Mouse (Mus musculus) embryonic facial prominence, embryonic 14.5 days (tissue): Measurements from ENCODE around the gene Epsti1. TPM values are rescaled to one million over a fixed set of nuclear protein-coding genes. Genes with fewer than 3 reads are reported as not detected.

ENCODE experiments used
- ATAC-seq: fragments of 200-750 bp; cut with Nextera tagmentation; 2 replicates; pipeline ENCODE4 v1.8.0; 2017; ENCODE audit warnings: low read depth, moderate number of reproducible peaks, moderate TSS enrichment
- DNase-seq: peaks from one replicate; pipeline ENCODE4 v3.0.0-alpha.2; 2015; ENCODE audit warnings: low spot score
- H3K27ac ChIP-seq: fragments of 300-500 bp; sonication (generic); replicated peaks from 2 replicates; pipeline ENCODE4 v1.5.1; 2014; ENCODE audit warnings: low read depth, mild to moderate bottlenecking, low read length, moderate library complexity
- H3K27me3 ChIP-seq: fragments of 300-500 bp; sonication (generic); replicated peaks from 2 replicates; pipeline ENCODE4 v1.6.1; 2014; ENCODE audit warnings: low read length; ENCODE audit not compliant: control insufficient read depth, insufficient read depth
- H3K36me3 ChIP-seq: fragments of 300-500 bp; sonication (generic); 2 replicates; pipeline ENCODE4 v1.6.1; 2014; ENCODE audit warnings: low read length, mixed read lengths; ENCODE audit not compliant: control insufficient read depth, insufficient read depth
- H3K4me1 ChIP-seq: fragments of 300-500 bp; sonication (generic); 2 replicates; pipeline ENCODE4 v1.6.1; 2014; ENCODE audit warnings: antibody characterized with exemption, low read length; ENCODE audit not compliant: control insufficient read depth, insufficient read depth
- H3K4me2 ChIP-seq: fragments of 300-500 bp; sonication (generic); 2 replicates; pipeline ENCODE4 v1.6.1; 2014; ENCODE audit warnings: low read depth, mild to moderate bottlenecking, low read length, moderate library complexity, mixed read lengths
- H3K4me3 ChIP-seq: fragments of 300-500 bp; sonication (generic); 2 replicates; pipeline ENCODE4 v1.5.1; 2014; ENCODE audit warnings: low read depth, mild to moderate bottlenecking, low read length
- H3K9ac ChIP-seq: fragments of 300-500 bp; sonication (generic); 2 replicates; pipeline ENCODE4 v1.6.1; 2014; ENCODE audit warnings: low read depth, mild to moderate bottlenecking, low read length, moderate library complexity, mixed read lengths
- H3K9me3 ChIP-seq: fragments of 300-500 bp; sonication (generic); 2 replicates; pipeline ENCODE4 v1.6.1; 2016; ENCODE audit warnings: low read length; ENCODE audit not compliant: control insufficient read depth
- WGBS: fragments of 180-500 bp; shearing (Covaris S2); extraction: QIAGEN DNeasy Blood & Tissue Kit; methylation state at CpG from one replicate; pipeline ENCODE4 v1.1.7; 2014; 5-methylcytosine and 5-hydroxymethylcytosine counted together
- polyA plus RNA-seq: library from polyadenylated mRNA; unstranded; fragments of >200 nt; fragmentation: Nextera tagmentation; extraction: Ambion mirVana; gene quantifications from 2 replicates; pipeline ENCODE4 v1.2.1, GENCODE M21; 2014

Epsti1 gene
- polyA plus RNA-seq, 1 experiment from 2014 or later = 1.1 TPM

DNA sequence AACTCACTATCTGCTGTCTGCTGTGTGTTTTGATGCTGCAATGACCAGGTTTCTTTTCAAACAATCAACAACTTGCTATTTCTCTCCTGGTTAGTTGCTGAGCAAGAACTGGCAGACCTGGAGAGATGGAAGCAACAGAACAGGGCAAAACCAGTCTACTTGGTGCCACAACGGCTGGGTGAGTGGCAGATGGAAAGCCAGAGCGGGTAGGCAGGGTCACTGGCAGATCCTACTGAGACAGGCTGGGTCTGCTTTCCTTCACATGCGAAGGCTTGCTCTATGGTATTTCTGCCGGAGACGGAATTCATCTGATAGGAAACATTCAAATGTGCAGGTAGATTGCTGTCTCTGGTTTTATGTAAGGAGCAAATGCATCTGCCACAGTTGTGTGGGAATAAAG, 24.6 kb downstream of the Epsti1 start:
- 65% methylated on average over 5 of the region's 5 CpGs for WGBS
- Histone ChIP-seq H3K9me3 (no peaks in the 10 kb centered on the region), H3K36me3 (no peaks in the 10 kb centered on the region), H3K9ac (no peak overlapping the region), H3K4me3 (no peak overlapping the region), H3K4me1 (0 out of 2 replicates have a peak, but pooled peaks cover 6% of the 10 kb centered on the region), H3K4me2 (no peak overlapping the region), H3K27ac (no peak overlapping the region), H3K27me3 (no peaks in the 10 kb centered on the region)
- no peak for DNase-seq
- no peak for ATAC-seq

DNA sequence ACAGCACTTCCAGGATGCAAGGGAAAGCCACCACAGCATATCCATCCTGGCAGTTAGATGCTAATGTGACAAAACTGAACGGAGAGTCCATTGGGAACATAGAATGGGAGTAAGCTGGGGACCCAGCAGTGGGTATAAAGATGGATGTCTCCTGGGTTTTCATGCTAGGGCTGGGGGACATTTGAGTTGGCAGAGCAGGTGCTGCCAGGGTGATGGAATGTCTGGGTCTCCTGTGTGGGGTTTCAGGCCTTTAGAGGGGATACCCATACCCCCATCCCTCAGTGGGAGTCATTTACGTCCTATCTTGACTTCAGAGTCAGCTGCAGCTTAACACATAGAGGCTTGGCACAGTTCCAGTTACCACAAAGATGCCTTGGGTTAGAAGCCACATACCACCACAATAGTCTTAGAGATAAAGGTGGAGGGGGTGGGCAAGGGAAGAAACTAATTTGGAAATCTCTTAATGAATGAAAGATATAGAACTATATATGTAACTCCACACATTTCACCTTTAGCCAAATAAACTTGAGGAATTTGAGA, 25.2 kb downstream of the Epsti1 start:
- peak; percentile 29 for DNase-seq
- 42% methylated on average over 2 of the region's 2 CpGs for WGBS

DNA sequence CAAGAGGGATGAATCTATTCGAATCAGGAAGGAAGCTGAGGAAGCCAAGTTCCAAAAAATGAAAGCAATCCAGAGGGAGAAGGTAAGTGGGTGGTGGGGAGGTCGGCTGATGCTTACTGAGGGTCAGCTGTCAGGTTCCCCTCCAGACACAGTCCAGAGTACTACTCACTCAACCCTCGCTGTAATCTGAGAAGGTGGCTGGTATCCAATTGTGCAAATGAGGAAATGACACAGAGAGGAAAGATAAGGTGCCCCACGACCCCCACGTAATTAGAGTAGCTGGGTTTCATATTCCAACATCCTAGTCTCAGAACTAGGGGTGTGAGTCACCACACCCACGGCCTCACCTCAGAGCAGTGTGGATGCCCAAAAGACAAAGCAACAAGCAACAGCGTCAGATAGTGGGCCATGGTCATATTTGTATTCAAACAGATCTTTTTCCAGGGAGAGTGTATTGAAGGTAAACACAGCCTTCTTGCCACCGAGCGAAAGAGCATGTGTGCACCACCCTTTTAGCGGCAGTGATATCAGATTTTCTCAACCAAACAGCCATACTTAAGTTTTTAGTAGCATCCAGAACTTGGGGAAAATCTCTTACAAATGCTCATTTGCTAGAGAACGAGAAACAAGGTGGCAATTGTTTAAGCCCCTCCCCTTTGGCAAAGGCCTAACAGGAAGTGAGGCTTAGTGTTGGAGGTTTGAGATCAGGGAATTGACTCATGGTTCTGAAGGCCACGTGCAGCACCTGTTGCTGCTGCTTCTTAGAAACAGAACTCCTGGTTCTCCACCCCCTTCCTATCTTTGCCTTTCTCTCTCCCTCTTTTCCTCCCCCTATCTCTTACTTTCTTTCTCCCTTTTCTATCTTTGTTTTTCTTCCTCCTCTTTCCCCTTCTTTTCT, 28.4 kb downstream of the Epsti1 start:
- peak; percentile 42 for DNase-seq
- Histone ChIP-seq H3K27me3 (no peaks in the 10 kb centered on the region), H3K36me3 (no peaks in the 10 kb centered on the region), H3K4me3 (no peak overlapping the region), H3K4me2 (no peak overlapping the region), H3K9me3 (no peaks in the 10 kb centered on the region), H3K9ac (no peak overlapping the region), H3K27ac (no peak overlapping the region), H3K4me1 (0 out of 2 replicates have a peak, but pooled peaks cover 6% of the 10 kb centered on the region)
- 27% methylated on average over 12 of the region's 12 CpGs for WGBS
- ATAC-seq = peak; percentile 53; the same call in 1 of the 2 replicates

More for the DNA sequence above, 25.2 kb downstream of the Epsti1 start:
- Histone ChIP-seq H3K4me1 (0 out of 2 replicates have a peak, but pooled peaks cover 6% of the 10 kb centered on the region), H3K27me3 (no peaks in the 10 kb centered on the region), H3K4me3 (no peak overlapping the region), H3K9me3 (no peaks in the 10 kb centered on the region), H3K4me2 (no peak overlapping the region), H3K27ac (no peak overlapping the region), H3K36me3 (no peaks in the 10 kb centered on the region), H3K9ac (no peak overlapping the region)
- ATAC-seq = no peak

- Histone ChIP-seq H3K27ac (no peak overlapping the region), H3K9ac (no peak overlapping the region), H3K4me2 (no peak overlapping the region), H3K4me3 (no peak overlapping the region), H3K36me3 (no peaks in the 10 kb centered on the region), H3K9me3 (no peaks in the 10 kb centered on the region), H3K27me3 (no peaks in the 10 kb centered on the region), H3K4me1 (0 out of 2 replicates have a peak, but pooled peaks cover 6% of the 10 kb centered on the region)
- ATAC-seq (peak; percentile 33; the same call in 1 of the 2 replicates), DNase-seq (peak; percentile 80)
- WGBS = 66% methylated on average over 5 of the region's 5 CpGs
Observed at GRCm38 (mm10) chr14:77933243-77933642, 29.2 kb downstream of the Epsti1 start.

- ATAC-seq (no peak), DNase-seq (no peak)
- no peaks in the 10 kb centered on the region for H3K27me3 ChIP-seq
- H3K36me3 ChIP-seq = no peaks in the 10 kb centered on the region
- no peak overlapping the region for H3K9ac ChIP-seq
- WGBS = 87% methylated on average over 3 of the region's 3 CpGs
- no peak overlapping the region for H3K4me2 ChIP-seq
- H3K4me3 ChIP-seq = no peak overlapping the region
- H3K9me3 ChIP-seq = no peaks in the 10 kb centered on the region
- no peak overlapping the region for H3K27ac ChIP-seq
- H3K4me1 ChIP-seq = 0 out of 2 replicates have a peak, but pooled peaks cover 6% of the 10 kb centered on the region
Observed at GRCm38 (mm10) chr14:77934431-77934830, 30.4 kb downstream of the Epsti1 start.

DNA sequence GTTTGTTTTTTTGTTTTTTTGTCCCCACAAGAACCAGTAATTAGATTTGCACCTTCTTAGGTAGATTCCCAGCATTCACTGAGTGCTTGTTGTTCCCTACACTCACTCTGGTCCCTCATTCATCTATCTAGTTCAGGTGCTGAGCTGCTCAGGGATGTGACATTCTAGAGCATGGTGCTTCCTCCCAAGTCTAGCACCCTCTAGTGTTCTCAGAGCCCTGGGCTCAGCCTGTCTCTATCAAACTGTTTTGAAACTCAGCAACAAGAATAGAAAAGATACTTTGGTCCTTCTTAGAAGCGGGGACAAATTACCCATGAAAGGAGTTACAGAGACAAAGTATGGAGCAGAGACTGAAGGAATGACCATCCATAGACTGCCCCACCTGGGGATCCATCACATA, 37.1 kb downstream of the Epsti1 start:
- no peak for ATAC-seq
- H3K9me3 ChIP-seq = no peaks in the 10 kb centered on the region
- WGBS = 97% methylated on average over 1 of the region's 1 CpGs
- DNase-seq = no peak
- no peak overlapping the region for H3K4me2 ChIP-seq
- no peaks in the 10 kb centered on the region for H3K36me3 ChIP-seq
- no peak overlapping the region for H3K27ac ChIP-seq
- no peaks in the 10 kb centered on the region for H3K4me1 ChIP-seq
- H3K4me3 ChIP-seq = no peak overlapping the region
- H3K27me3 ChIP-seq = no peaks in the 10 kb centered on the region
- H3K9ac ChIP-seq = no peak overlapping the region

- H3K9ac ChIP-seq = no peak overlapping the region
- H3K27me3 ChIP-seq = no peaks in the 10 kb centered on the region
- no peaks in the 10 kb centered on the region for H3K36me3 ChIP-seq
- H3K9me3 ChIP-seq = no peaks in the 10 kb centered on the region
- H3K4me3 ChIP-seq = no peak overlapping the region
- 45% methylated on average over 9 of the region's 9 CpGs for WGBS
- H3K4me2 ChIP-seq = no peak overlapping the region
- H3K27ac ChIP-seq = no peak overlapping the region
- ATAC-seq = no peak
- no peaks in the 10 kb centered on the region for H3K4me1 ChIP-seq
- no peak for DNase-seq
Observed at GRCm38 (mm10) chr14:77942235-77942634, 38.2 kb downstream of the Epsti1 start.

DNA sequence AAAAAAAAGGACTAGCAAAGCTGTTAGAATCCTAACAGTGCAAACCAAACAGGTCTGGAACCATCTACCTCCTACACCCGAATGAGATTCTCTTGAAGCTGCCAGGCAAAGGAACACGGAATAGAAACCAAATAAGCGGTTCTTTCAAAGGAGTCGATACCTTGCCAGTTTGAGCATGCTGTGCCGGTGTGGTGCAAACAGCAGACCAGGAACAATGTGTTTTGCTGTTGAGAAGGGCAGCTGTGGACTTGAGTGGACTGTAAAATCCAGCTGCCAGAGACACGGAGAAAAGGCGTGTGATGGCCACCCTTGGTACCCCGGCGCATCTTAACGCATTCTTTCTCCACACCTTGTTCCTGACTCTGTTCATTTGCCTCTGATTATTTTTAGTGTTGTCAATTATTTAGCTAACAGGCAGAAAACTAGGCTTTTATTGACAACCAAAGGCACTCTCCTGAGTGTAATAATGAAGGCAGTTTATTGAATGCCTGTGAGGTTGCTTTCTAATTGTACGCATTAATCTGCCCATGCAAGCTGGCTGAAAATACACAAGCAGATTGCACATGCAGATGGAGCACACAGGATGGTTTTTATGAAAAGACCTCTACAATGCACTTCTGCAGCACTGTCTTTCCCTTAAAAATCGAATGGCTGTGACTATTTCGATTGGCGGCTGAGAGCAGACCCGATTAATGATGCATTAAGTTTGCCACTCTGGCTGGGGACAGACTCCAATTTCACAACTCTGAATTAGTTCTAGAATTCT, 38.9 kb downstream of the Epsti1 start:
- Histone ChIP-seq H3K27me3 (no peaks in the 10 kb centered on the region), H3K4me3 (no peak overlapping the region), H3K9me3 (no peaks in the 10 kb centered on the region), H3K27ac (no peak overlapping the region), H3K36me3 (no peaks in the 10 kb centered on the region), H3K9ac (no peak overlapping the region), H3K4me1 (no peaks in the 10 kb centered on the region), H3K4me2 (no peak overlapping the region)
- DNase-seq = no peak
- 77% methylated on average over 15 of the region's 15 CpGs for WGBS
- ATAC-seq = no peak
